Mouse (Mus musculus): ENCODE data around the gene Teddm2. TPM values are rescaled to one million over a fixed set of nuclear protein-coding genes. Genes with fewer than 3 reads are reported as not detected.

Teddm2 gene
- 1.4 TPM in 2 replicates for polyA plus RNA-seq (2021; fragmentation: Nextera tagmentation)
- long read RNA-seq, experiment 1, partial matches to known transcripts: 0 of 1 reads
- long read RNA-seq, experiment 1, other reads (novel, unspliced or antisense): 0 of 1 reads
- long read RNA-seq, experiment 2, partial matches to known transcripts: 0 of 9 reads
- long read RNA-seq, experiment 2, other reads (novel, unspliced or antisense): 3 of 9 reads

GRCm38 (mm10) chr1:153899731-153900380 is at the start of gene Teddm2, which contains the start of gene Glul:
Teddm2 (minus strand) TSS chr1:153900228.
Glul (plus strand) TSS chr1:153899944.

DNA sequence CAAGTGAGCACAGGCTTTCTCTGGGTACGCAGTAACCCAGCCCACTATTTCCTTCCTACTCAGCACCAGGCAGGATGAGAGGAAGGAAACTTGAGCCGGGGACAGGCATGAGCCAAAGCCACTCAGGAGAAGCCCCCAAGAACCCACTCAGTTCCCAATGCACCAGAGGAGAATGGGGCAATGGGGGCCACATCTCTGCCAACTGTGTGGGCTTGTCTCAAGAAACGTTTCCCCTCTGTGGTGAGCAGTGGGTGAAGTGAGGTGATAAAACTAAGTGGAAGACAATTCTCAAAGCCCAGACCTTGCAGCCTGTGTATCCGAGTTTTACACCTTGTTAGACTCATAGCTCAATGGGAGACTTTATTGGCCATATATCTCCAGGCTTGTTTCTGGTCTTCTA is 8.6 kb downstream of the Teddm2 start, which contains the start of gene Teddm1a:
Gene Teddm1a, plus strand, starts transcription at position 301 of the 400 bp plus-strand sequence.

GRCm38 (mm10) chr1:153874045-153874444 is 26.0 kb downstream of the Teddm2 start, which contains the start of gene Teddm1b:
Teddm1b (plus strand) TSS chr1:153874345.

GRCm38 (mm10) chr1:153844042-153844441 is 56.0 kb downstream of the Teddm2 start, which contains the start of gene Rgsl1:
Rgsl1 (minus strand) TSS chr1:153844142.

Small RNA genes lying within 50 kb of the gene (microRNA-seq; reads per million reads assigned to microRNA genes)
- 67.9 reads per million, percentile 55 among the genes with 10 or more reads in this experiment for gene Mir8114

Other genes with a start within 250 kb of the Teddm2 start
- gene Rgs8, start 247.2 kb downstream of the Teddm2 start, polyA plus RNA-seq (2021; fragmentation: Nextera tagmentation): 6.8 and 8.5 TPM in 2 replicates
- 3.5 and 4.1 TPM in 2 replicates for gene Rgs16, start 159.9 kb downstream of the Teddm2 start, polyA plus RNA-seq (2021; fragmentation: Nextera tagmentation)
- 3.2 and 3.4 TPM in 2 replicates for gene Rnasel, start 150.8 kb downstream of the Teddm2 start, polyA plus RNA-seq (2021; fragmentation: Nextera tagmentation)
- 0.25 and 0.60 TPM in 2 replicates for gene Rgsl1, start 56.1 kb downstream of the Teddm2 start, polyA plus RNA-seq (2021; fragmentation: Nextera tagmentation)
- 0.98 and 1.2 TPM in 2 replicates for gene Teddm1b, start 25.9 kb downstream of the Teddm2 start, polyA plus RNA-seq (2021; fragmentation: Nextera tagmentation)
- gene Teddm1a, start 8.5 kb downstream of the Teddm2 start, polyA plus RNA-seq (2021; fragmentation: Nextera tagmentation): not detected in 2 replicates
- gene Glul, start 284 bp downstream of the Teddm2 start, polyA plus RNA-seq (2021; fragmentation: Nextera tagmentation): 175 and 203 TPM in 2 replicates